Mouse (Mus musculus): Measurements from ENCODE around the gene Galntl5. TPM values are rescaled to one million over a fixed set of nuclear protein-coding genes. Genes with fewer than 3 reads are reported as not detected.

The Galntl5 gene
- total and polyA plus RNA-seq, 3 experiments, result not detected

GRCm38 (mm10) chr5:25262266-25262665, 81.0 kb downstream of the Galntl5 start:
- Histone ChIP-seq H3K9ac (ENCODE audit: insufficient read depth, low read depth) (no peak overlapping the region), H3K4me3 (replicated peaks in 1 of 3; ENCODE audit: low read depth in 2 of 3, low read length in 2 of 3, poor library complexity in 1 of 3) (no peak overlapping the region), H3K9me3 (replicated peaks; ENCODE audit: low read length) (no peaks in the 10 kb centered on the region), H3K36me3 (replicated peaks in 1 of 2; ENCODE audit: control insufficient read depth in 1 of 2, insufficient read depth in 1 of 2, low read length in 1 of 2) (peaks cover 53 to 72% of the 10 kb centered on the region in 2 experiments), H3K4me2 (ENCODE audit: insufficient read depth, low read depth, poor library complexity, severe bottlenecking) (no peak overlapping the region), H3K27me3 (replicated peaks) (no peaks in the 10 kb centered on the region), H3K4me1 (ENCODE audit: control insufficient read depth in 1 of 2, insufficient read depth in 2 of 2) (no peaks in the 10 kb centered on the region; a peak in 1 of 4 replicates), H3K79me2 (replicated peaks; ENCODE audit: control insufficient read depth, extremely low read depth, insufficient read depth, poor library complexity, severe bottlenecking) (no peaks in the 10 kb centered on the region), H3K27ac (ENCODE audit: insufficient read depth, low read depth) (no peak overlapping the region)
- TF ChIP-seq MAX (IDR thresholded peaks at IDR 0.05; ENCODE audit: low read length) (no peak), SIN3A (IDR thresholded peaks at IDR 0.05; ENCODE audit: low read length) (no peak), KAT2A (IDR thresholded peaks at IDR 0.05; ENCODE audit: insufficient replicate concordance, low read length) (no peak), MAZ (IDR thresholded peaks at IDR 0.05; ENCODE audit: low read depth, low read length) (no peak), CHD1 (IDR thresholded peaks at IDR 0.05; ENCODE audit: low read depth, low read length) (no peak), JUN (IDR thresholded peaks at IDR 0.05; ENCODE audit: insufficient read depth, low read depth, low read length) (no peak), JUND (conservative IDR thresholded peaks at IDR 0.05; ENCODE audit: low read depth, low read length) (no peak), EP300 (IDR thresholded peaks at IDR 0.05; ENCODE audit: low read length) (no peak), MAFK (IDR thresholded peaks at IDR 0.05; ENCODE audit: insufficient replicate concordance, low read length) (no peak), MYC (IDR thresholded peaks at IDR 0.05; ENCODE audit: low read depth, low read length) (no peak), RAD21 (IDR thresholded peaks at IDR 0.05; ENCODE audit: low read depth, low read length) (no peak), CHD2 (IDR thresholded peaks at IDR 0.05; ENCODE audit: low read length) (no peak), ZC3H11A (IDR thresholded peaks at IDR 0.05; ENCODE audit: low read depth, low read length) (no peak), NRF1 (IDR thresholded peaks at IDR 0.05; ENCODE audit: low read depth, low read length) (no peak), ZKSCAN1 (IDR thresholded peaks at IDR 0.05; ENCODE audit: borderline replicate concordance, low read depth, low read length) (no peak), NELFE (IDR thresholded peaks at IDR 0.05; ENCODE audit: low read depth, low read length) (no peak), USF1 (IDR thresholded peaks at IDR 0.05; ENCODE audit: low read depth, low read length) (no peak), ZNF384 (IDR thresholded peaks at IDR 0.05; ENCODE audit: low read depth, low read length) (no peak)
- no peak for DNase-seq (ENCODE audit: extremely low read depth)
- in situ Hi-C loops (cut with MboI; ENCODE audit: low pct_ligation_motif_present, low pct_unique_long_range_greater_than_20kb, low sequenced_read_pairs) (loop anchor here (10.0 kb wide), 1 partner anchor 563 kb away; no protein-coding TSS in a partner anchor), dilution Hi-C loops (cut with MboI; ENCODE audit: extremely low pct_ligation_motif_present, extremely low pct_unique_long_range_greater_than_20kb, low sequenced_read_pairs) (no loop called here)

- in situ Hi-C loops (cut with MboI; ENCODE audit: low pct_ligation_motif_present, low pct_unique_long_range_greater_than_20kb, low sequenced_read_pairs), result loop anchor here (10.0 kb wide), 1 partner anchor 556 kb away; no protein-coding TSS in a partner anchor
- no peak overlapping the region for H3K4me3 ChIP-seq (replicated peaks in 1 of 3; ENCODE audit: low read depth in 2 of 3, low read length in 2 of 3, poor library complexity in 1 of 3)
- H3K27ac ChIP-seq (ENCODE audit: insufficient read depth, low read depth), result no peak overlapping the region
- dilution Hi-C loops (cut with MboI; ENCODE audit: extremely low pct_ligation_motif_present, extremely low pct_unique_long_range_greater_than_20kb, low sequenced_read_pairs), result no loop called here
- peaks cover 0 to 5% of the 10 kb centered on the region in 2 experiments; a peak in 2 of 4 replicates for H3K4me1 ChIP-seq (ENCODE audit: control insufficient read depth in 1 of 2, insufficient read depth in 2 of 2)
- H3K79me2 ChIP-seq (replicated peaks; ENCODE audit: control insufficient read depth, extremely low read depth, insufficient read depth, poor library complexity, severe bottlenecking), result no peaks in the 10 kb centered on the region
- TF ChIP-seq ELF1 (IDR thresholded peaks at IDR 0.05; ENCODE audit: low read depth, low read length), result no peak
- no peak for TF ChIP-seq ZNF384 (IDR thresholded peaks at IDR 0.05; ENCODE audit: low read depth, low read length)
- no peak for TF ChIP-seq TBP (conservative IDR thresholded peaks at IDR 0.05; ENCODE audit: low read depth, low read length)
- TF ChIP-seq NELFE (IDR thresholded peaks at IDR 0.05; ENCODE audit: low read depth, low read length), result no peak
- TF ChIP-seq POLR2A (IDR thresholded peaks at IDR 0.05; ENCODE audit: low read depth, low read length), result no peak
- TF ChIP-seq ZMIZ1 (IDR thresholded peaks at IDR 0.05; ENCODE audit: low read depth, low read length), result no peak
- TF ChIP-seq MAZ (IDR thresholded peaks at IDR 0.05; ENCODE audit: low read depth, low read length), result no peak
- no peak for TF ChIP-seq RCOR1 (conservative IDR thresholded peaks at IDR 0.05; ENCODE audit: low read depth, low read length)
- no peak for TF ChIP-seq POLR2AphosphoS2 (IDR thresholded peaks at IDR 0.05; ENCODE audit: low read depth, low read length)
- no peak for TF ChIP-seq NRF1 (IDR thresholded peaks at IDR 0.05; ENCODE audit: low read depth, low read length)
- no peak for TF ChIP-seq SIN3A (IDR thresholded peaks at IDR 0.05; ENCODE audit: low read length)
- TF ChIP-seq KAT2A (IDR thresholded peaks at IDR 0.05; ENCODE audit: insufficient replicate concordance, low read length), result no peak
- TF ChIP-seq CHD1 (IDR thresholded peaks at IDR 0.05; ENCODE audit: low read depth, low read length), result no peak
- TF ChIP-seq HCFC1 (IDR thresholded peaks at IDR 0.05; ENCODE audit: low read depth, low read length), result no peak
- no peak for TF ChIP-seq RAD21 (IDR thresholded peaks at IDR 0.05; ENCODE audit: low read depth, low read length)
- DNase-seq (ENCODE audit: extremely low read depth), result no peak
- no peaks in the 10 kb centered on the region for H3K9me3 ChIP-seq (replicated peaks; ENCODE audit: low read length)
- no peak overlapping the region for H3K4me2 ChIP-seq (ENCODE audit: insufficient read depth, low read depth, poor library complexity, severe bottlenecking)
- H3K9ac ChIP-seq (ENCODE audit: insufficient read depth, low read depth), result no peak overlapping the region
- H3K36me3 ChIP-seq (replicated peaks in 1 of 2; ENCODE audit: control insufficient read depth in 1 of 2, insufficient read depth in 1 of 2, low read length in 1 of 2), result peaks cover 34 to 60% of the 10 kb centered on the region in 2 experiments
- no peaks in the 10 kb centered on the region for H3K27me3 ChIP-seq (replicated peaks)
Measured at GRCm38 (mm10) chr5:25268258-25268888, 87.1 kb downstream of the Galntl5 start.
